Mouse (Mus musculus) limb, embryonic 10.5 days (tissue): ENCODE results near the gene Prrg2. TPM values are rescaled to one million over a fixed set of nuclear protein-coding genes. Genes with fewer than 3 reads are reported as not detected.
"Not testable (repeated sequence)": the region's sequence is repeated elsewhere in the genome, so short reads cannot be mapped to it uniquely, and the experiment has no call there.

Experiments
- DNase-seq: peaks from one replicate; pipeline ENCODE4 v3.0.0-alpha.2; 2017; ENCODE audit warnings: low spot score
- H3K27ac ChIP-seq: fragments of 300-500 bp; sonication (generic); 2 replicates; pipeline ENCODE4 v1.5.1; 2016; ENCODE audit warnings: mild to moderate bottlenecking
- H3K27me3 ChIP-seq: fragments of 300-500 bp; sonication (generic); 2 replicates; pipeline ENCODE4 v1.6.1; 2016; ENCODE audit warnings: low read depth, mild to moderate bottlenecking; ENCODE audit not compliant: poor library complexity, severe bottlenecking
- H3K36me3 ChIP-seq: fragments of 300-500 bp; sonication (generic); 2 replicates; pipeline ENCODE4 v1.6.1; 2016; ENCODE audit warnings: mild to moderate bottlenecking, moderate library complexity
- H3K4me1 ChIP-seq: fragments of 300-500 bp; sonication (generic); 2 replicates; pipeline ENCODE4 v1.6.1; 2016
- H3K4me3 ChIP-seq: fragments of 300-500 bp; sonication (generic); 2 replicates; pipeline ENCODE4 v1.5.1; 2016; ENCODE audit warnings: mild to moderate bottlenecking, moderate library complexity
- H3K9me3 ChIP-seq: fragments of 300-500 bp; sonication (generic); replicated peaks from 2 replicates; pipeline ENCODE4 v1.6.1; 2016; ENCODE audit warnings: mild to moderate bottlenecking
- WGBS: fragments of 180-500 bp; shearing (Covaris S2); methylation state at CpG from one replicate; pipeline ENCODE4 v1.1.7; 2016; 5-methylcytosine and 5-hydroxymethylcytosine counted together
- polyA plus RNA-seq: library from polyadenylated mRNA; unstranded; fragments of >200 nt; fragmentation: Nextera tagmentation; extraction: Ambion mirVana; gene quantifications from 2 replicates; pipeline ENCODE4 v1.2.1, GENCODE M21; 2016

Gene Prrg2
- 16.8 and 24.8 TPM in 2 replicates for polyA plus RNA-seq

DNA sequence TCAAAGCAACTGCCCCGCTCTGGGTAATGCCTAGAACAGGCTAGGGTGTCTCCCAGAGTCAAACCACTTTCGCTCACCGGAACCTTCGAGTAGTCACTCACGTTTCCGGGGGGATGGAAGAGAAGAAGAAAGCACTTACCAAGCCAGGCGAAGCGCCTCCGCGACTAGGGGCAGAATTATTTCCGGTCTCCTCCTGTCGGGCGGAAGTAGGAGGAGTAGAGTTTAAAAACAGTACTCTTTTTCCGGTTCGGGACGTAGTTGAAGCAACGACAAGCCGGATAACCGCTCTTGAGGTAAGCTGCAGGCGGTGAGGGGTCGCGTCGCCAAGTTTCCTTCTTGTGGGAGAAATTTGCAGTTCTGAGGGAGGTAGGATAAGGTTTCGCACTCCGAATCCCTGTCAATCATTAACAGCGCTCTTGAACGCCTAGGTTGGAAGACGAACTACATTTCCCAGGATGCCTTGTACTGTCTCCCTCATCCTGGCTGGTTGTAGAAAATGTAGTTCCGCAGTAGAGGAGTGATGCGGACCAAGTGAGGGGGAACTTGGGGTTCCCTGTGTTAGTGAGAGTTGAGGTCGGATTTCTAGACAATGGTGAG, at the start of gene Prrg2, which contains the start of gene Nosip:
Prrg2 (minus strand) TSS at position 439 of the 597 bp plus-strand sequence.
Nosip (plus strand) TSS at position 191 of the 597 bp plus-strand sequence.
- peaks cover 47% of the 10 kb centered on the region for H3K4me1 ChIP-seq
- peak within 1 kb of the TSS; percentile 70 for H3K4me3 ChIP-seq
- H3K27ac ChIP-seq = peak within 1 kb of the TSS; percentile 89
- 0 out of 2 replicates have a peak, but pooled peaks cover 5% of the 10 kb centered on the region for H3K36me3 ChIP-seq
- H3K9me3 ChIP-seq = no peaks in the 10 kb centered on the region
- peak; percentile 95 for DNase-seq
- 0% methylated on average over 31 of the region's 31 CpGs for WGBS
- no peaks in the 10 kb centered on the region for H3K27me3 ChIP-seq

DNA sequence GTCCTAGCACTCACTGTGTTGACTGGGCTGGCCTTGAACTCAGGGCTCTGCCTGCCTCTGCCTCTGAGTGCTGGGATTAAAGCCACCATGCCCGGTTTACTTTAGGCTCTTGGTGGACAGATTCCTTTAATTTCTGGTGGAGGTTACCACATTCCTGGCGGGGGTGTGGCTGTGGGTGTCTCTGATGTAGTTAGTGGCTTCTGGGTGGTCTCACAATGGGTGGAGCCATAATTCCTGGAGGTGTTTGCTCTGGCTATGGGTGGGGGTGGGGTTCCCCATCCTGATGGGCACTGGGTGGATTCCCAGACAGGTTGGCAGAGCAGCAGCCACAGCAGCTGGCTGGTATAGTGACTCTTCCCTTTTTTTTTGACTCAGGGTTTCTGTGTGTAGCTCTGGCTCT, 49.5 kb upstream of the Prrg2 start:
- no peak for DNase-seq
- peaks cover 4% of the 10 kb centered on the region; the same call in 1 of the 2 replicates for H3K4me1 ChIP-seq
- no peaks in the 10 kb centered on the region for H3K9me3 ChIP-seq
- H3K36me3 ChIP-seq = no peaks in the 10 kb centered on the region
- no peak overlapping the region for H3K4me3 ChIP-seq
- 60% methylated on average over 2 of the region's 2 CpGs for WGBS
- no peak overlapping the region for H3K27ac ChIP-seq
- H3K27me3 ChIP-seq = no peaks in the 10 kb centered on the region

DNA sequence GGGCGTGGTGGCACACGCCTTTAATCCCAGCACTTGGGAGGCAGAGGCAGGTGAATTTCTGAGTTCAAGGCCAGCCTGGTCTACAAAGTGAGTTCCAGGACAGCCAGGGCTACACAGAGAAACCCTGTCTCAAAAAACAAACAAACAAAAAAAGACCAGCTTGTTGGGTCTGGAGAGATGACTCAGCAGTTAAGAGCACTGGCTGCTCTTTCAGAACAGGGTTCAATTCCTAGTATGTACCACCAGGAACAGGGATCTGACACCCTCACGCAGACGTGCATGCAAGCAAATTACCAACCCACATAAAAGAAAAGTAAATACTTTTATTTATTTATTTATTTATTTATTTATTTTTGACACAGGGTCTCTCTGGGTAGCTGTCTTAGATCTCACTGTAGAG, 47.6 kb upstream of the Prrg2 start:
- H3K27me3 ChIP-seq, H3K4me3 ChIP-seq, H3K9me3 ChIP-seq, DNase-seq, H3K27ac ChIP-seq, H3K36me3 ChIP-seq: not testable (repeated sequence)
- H3K4me1 ChIP-seq = peaks cover 16% of the 10 kb centered on the region
- WGBS = 93% methylated on average over 4 of the region's 4 CpGs

DNA sequence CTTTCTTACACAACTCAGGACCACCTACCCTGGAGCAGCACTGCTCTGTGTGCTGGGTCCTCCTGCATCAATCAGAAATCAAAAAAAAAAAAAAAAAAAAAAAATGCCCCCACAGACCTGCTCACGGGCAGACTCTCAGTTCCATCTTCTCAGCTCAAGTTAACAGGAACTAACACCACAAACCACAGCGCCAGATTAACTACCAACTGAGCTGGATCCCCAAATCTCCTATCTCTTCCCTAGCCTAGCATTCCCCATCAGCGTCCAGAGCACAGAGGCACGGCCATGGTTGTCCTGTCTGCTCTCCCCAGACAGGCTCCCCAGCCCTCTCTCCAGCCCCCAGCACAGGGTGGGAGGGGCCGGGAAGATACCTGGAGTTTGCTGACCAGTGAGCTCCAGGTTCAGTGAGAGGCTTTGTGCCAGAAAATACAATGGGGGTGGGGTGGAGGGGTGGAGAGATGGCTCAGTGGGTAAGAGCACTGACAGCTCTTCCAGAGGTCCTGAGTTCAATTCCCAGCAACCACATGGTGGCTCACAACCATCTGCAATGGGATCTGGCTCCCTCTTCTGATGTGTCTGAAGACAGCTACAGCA, 44.7 kb upstream of the Prrg2 start:
- H3K27ac ChIP-seq = peak overlapping the region; percentile 65; the same call in 1 of the 2 replicates
- no peak for DNase-seq
- 61% methylated on average over 5 of the region's 5 CpGs for WGBS
- H3K4me3 ChIP-seq = no peak overlapping the region
- H3K9me3 ChIP-seq = no peaks in the 10 kb centered on the region
- no peaks in the 10 kb centered on the region for H3K27me3 ChIP-seq
- H3K36me3 ChIP-seq = no peaks in the 10 kb centered on the region
- H3K4me1 ChIP-seq = peaks cover 29% of the 10 kb centered on the region

DNA sequence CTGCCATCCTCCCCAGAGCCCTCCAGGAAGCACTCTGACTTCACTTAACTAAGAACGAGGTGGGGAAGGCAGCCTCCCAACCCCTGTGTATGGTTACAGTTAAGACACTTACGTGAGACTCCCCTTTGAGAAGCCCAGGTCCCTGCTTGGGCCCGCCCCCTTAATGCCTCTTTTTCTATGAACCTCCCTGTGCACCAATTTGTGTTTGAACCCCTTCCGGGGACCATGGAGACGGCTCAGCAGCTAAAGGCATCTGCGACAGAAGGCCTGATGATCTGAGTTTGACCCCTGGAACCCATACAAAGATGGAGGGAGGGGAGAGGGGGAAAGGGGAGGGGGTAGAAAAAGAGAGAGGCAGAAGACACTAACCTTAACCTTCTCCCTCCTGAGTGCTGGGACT, 44.0 kb upstream of the Prrg2 start:
- Histone ChIP-seq H3K27ac (peak overlapping the region; percentile 65; the same call in 1 of the 2 replicates), H3K27me3 (no peaks in the 10 kb centered on the region), H3K4me3 (no peak overlapping the region), H3K9me3 (no peaks in the 10 kb centered on the region), H3K36me3 (no peaks in the 10 kb centered on the region), H3K4me1 (peaks cover 29% of the 10 kb centered on the region)
- WGBS = 50% methylated on average over 6 of the region's 6 CpGs
- no peak for DNase-seq

DNA sequence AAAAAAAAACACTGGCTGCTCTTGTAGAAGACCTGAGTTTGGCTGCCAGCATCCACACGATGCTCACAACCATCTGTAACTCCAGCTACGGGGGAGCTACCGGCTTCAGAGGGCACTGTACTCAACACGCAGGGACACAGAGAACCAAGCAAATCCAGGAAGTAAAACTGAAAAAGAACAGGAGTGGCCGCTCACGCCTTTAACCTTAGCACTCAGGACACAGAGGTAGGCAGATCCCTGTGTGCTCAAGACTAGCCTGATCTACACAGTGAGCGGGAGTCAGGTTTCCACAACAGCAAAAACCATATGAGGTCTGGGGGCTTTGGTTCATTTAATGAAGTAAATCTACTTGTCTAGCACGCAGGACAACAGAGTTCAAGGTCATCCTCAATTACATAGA, 43.0 kb upstream of the Prrg2 start:
- Histone ChIP-seq H3K4me1 (peaks cover 29% of the 10 kb centered on the region), H3K9me3 (no peaks in the 10 kb centered on the region), H3K27me3 (no peaks in the 10 kb centered on the region), H3K27ac (peak overlapping the region; percentile 30; the same call in 1 of the 2 replicates), H3K36me3 (no peaks in the 10 kb centered on the region), H3K4me3 (no peak overlapping the region)
- WGBS = 81% methylated on average over 8 of the region's 8 CpGs
- no peak for DNase-seq

DNA sequence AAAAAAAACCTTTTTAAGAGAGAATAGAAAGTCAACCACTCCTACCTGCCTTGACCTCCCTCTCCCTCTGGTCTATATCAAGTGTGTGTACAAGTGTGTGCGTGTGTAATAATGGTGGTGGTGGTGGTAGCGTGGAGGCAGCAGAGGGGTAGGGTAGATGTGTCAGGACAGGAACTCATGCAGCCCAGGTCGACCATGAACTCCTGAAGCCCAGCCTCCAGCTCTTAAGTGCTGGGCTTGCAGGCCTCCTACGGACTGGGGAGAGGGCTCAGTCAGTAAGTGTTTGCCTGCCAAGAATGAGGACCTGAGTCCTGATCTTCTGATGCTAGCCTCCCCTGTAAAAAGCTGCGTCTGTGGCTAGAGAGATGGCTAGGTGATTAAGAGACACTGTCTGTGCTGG, 42.5 kb upstream of the Prrg2 start:
- no peak overlapping the region for H3K4me3 ChIP-seq
- peaks cover 29% of the 10 kb centered on the region for H3K4me1 ChIP-seq
- no peak for DNase-seq
- no peaks in the 10 kb centered on the region for H3K9me3 ChIP-seq
- H3K36me3 ChIP-seq = no peaks in the 10 kb centered on the region
- peak overlapping the region; percentile 30; the same call in 1 of the 2 replicates for H3K27ac ChIP-seq
- WGBS = 83% methylated on average over 5 of the region's 5 CpGs
- no peaks in the 10 kb centered on the region for H3K27me3 ChIP-seq

DNA sequence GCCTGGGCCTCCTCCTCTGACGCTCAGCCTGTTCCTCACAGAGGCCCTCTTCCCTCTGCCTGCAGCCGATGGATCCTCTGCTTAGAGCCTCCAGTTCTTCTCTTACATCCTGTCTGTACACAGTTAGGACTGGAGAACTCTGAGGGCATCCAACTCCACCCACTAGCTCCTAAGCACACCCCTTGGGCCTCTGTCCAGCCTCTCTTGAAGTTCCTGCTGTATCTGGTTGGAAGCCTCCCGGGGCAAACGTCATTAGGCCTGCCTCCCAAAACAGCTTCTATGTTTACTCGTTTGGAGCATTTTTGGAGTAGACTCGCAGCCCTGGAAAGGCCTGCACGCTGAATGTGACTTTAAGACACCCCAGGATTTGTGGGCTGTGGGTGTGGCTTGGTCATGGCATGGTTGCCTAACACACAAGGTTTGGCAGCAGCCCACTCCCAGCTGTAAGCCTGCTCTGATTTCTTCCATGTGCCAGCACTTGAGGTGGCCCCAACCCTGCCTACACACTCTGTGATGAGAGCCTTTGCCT, 41.2 kb upstream of the Prrg2 start, which contains the start of gene Fcgrt:
Fcgrt (minus strand) TSS at position 200 of the 529 bp plus-strand sequence.
- peak within 1 kb of the TSS; percentile 78 for H3K27ac ChIP-seq
- H3K27me3 ChIP-seq = no peaks in the 10 kb centered on the region
- H3K4me1 ChIP-seq = peaks cover 29% of the 10 kb centered on the region
- H3K36me3 ChIP-seq = no peaks in the 10 kb centered on the region
- WGBS = 54% methylated on average over 7 of the region's 7 CpGs
- no peak for DNase-seq
- H3K4me3 ChIP-seq = peak within 1 kb of the TSS; percentile 16; the same call in 1 of the 2 replicates
- H3K9me3 ChIP-seq = no peaks in the 10 kb centered on the region

DNA sequence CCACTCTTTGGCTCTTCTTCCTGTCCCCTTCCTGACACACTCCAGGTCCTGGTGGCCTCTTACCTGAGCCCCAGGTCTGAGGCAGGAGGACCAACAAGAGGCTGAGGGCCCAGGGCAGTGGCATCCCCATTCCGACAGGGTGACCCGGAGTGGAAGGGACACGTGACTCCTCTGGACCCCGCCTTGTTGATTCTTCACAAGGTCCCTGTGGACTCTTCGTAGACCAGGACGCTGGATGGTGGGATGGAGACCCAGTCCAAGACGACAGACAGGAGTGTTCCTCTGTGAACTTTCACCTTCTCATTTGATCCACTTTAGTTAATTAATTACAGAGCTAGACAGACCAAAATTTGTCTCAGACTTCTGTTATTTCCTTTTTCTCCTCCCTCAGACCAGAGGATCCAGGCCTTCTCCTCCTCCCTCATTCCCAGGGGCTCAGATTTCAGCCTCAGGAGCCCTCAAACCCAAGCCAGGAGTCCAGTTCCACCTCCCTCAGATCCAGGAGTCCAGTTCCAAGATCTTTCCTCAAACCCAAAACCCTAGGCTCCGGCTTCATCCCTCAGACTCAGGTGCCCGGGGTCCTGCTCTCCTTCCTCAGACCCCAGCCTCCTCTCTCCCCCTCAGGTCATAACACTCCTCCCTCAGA, 40.6 kb upstream of the Prrg2 start:
- 78% methylated on average over 9 of the region's 9 CpGs for WGBS
- peak overlapping the region; percentile 78 for H3K27ac ChIP-seq
- H3K9me3 ChIP-seq = no peaks in the 10 kb centered on the region
- no peak for DNase-seq
- H3K27me3 ChIP-seq = no peaks in the 10 kb centered on the region
- no peaks in the 10 kb centered on the region for H3K36me3 ChIP-seq
- H3K4me1 ChIP-seq = peaks cover 29% of the 10 kb centered on the region
- no peak overlapping the region for H3K4me3 ChIP-seq

DNA sequence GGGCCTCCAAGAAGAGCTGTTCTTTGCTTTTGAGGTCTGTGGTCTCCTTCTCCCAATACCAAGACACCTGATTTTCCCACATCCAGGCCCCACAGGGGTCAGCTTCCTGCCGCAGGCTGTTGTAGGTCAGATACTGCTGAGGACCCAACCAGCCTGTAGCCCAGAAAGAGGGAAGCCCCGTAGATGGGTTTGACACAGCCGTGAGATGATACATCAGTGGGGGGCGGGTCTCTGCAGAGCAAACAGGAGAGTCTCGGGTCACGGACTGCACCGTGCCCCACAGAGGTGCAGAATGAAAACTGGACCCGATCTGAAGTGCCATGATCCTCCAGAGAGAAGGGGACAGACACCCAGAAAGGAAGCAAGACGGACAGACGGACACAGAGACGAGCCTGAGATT, 40.0 kb upstream of the Prrg2 start:
- H3K9me3 ChIP-seq = no peaks in the 10 kb centered on the region
- no peaks in the 10 kb centered on the region for H3K27me3 ChIP-seq
- H3K36me3 ChIP-seq = no peaks in the 10 kb centered on the region
- H3K27ac ChIP-seq = no peak overlapping the region; the same call in 1 of the 2 replicates
- H3K4me1 ChIP-seq = peaks cover 31% of the 10 kb centered on the region
- H3K4me3 ChIP-seq = no peak overlapping the region
- no peak for DNase-seq
- WGBS = 91% methylated on average over 11 of the region's 11 CpGs

DNA sequence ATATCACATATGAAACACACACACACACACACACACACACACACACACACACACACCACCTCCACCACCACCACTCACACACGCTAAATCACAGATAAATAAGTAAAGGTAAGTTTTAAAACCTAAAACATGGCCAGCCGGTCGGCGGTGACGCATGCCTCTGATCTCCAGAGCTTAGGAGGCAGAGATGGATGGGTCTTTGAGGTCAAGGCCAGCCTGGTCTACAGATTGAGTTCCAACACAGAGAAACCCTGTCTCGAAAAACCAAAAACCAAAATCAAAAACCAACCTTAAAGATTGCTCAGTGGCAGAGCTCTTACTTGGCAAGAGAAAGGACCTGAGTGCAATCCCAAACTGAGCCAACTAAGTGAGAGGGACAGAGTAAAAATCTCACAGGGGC, 37.6 kb upstream of the Prrg2 start:
- no peak overlapping the region for H3K4me3 ChIP-seq
- DNase-seq = no peak
- no peaks in the 10 kb centered on the region for H3K27me3 ChIP-seq
- no peaks in the 10 kb centered on the region for H3K36me3 ChIP-seq
- H3K4me1 ChIP-seq = peaks cover 28% of the 10 kb centered on the region
- no peaks in the 10 kb centered on the region for H3K9me3 ChIP-seq
- no peak overlapping the region for H3K27ac ChIP-seq
- 93% methylated on average over 6 of the region's 6 CpGs for WGBS

DNA sequence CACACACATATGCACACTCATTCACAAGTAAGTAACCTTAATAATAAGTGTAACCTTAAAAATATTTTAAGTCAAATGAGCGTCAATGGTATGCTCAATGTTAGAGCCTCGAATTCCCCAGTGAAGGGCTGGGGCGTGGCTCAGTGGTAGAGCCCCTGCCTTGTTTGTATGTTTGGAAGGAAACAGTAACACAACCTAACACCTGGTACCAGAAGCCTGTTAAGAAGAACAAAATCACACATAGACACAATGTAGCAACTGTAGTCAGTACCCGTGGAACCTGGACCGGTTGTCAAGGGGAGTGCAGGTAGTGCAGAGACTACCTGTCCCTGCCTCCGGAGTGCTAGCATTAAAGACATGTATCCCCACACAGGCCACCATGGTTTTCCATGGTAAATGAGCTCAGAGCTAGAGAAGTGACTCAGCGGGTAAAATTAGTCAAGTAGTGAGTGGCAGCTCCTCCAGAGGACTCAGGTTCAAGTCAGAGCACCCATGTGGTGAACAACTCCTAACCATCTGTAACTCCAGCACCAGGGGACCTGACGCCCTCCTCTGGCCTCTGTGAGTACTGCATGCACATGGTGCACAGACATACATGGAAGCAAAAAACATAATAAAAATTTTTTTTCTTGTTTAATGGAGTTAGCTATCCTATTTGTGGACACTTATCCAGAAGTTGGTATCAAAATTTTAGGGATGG, 36.2 kb upstream of the Prrg2 start:
- no peak overlapping the region for H3K27ac ChIP-seq
- no peak overlapping the region for H3K4me3 ChIP-seq
- H3K27me3 ChIP-seq = no peaks in the 10 kb centered on the region
- no peaks in the 10 kb centered on the region for H3K9me3 ChIP-seq
- no peaks in the 10 kb centered on the region for H3K36me3 ChIP-seq
- no peak for DNase-seq
- peaks cover 33% of the 10 kb centered on the region for H3K4me1 ChIP-seq
- 89% methylated on average over 8 of the region's 8 CpGs for WGBS
